Mouse (Mus musculus) C2C12 (cell line): ENCODE data around the gene Ap4b1. TPM values are rescaled to one million over a fixed set of nuclear protein-coding genes. Genes with fewer than 3 reads are reported as not detected.
"Not testable (repeated sequence)": the region's sequence is repeated elsewhere in the genome, so short reads cannot be mapped to it uniquely, and the experiment has no call there.

Source experiments
- H3K27me3 ChIP-seq: one replicate; pipeline ENCODE4 v1.6.1; 2011; ENCODE audit not compliant: control insufficient read depth, insufficient read depth, insufficient read length
- H3K36me3 ChIP-seq: one replicate; pipeline ENCODE4 v1.6.1; 2011; ENCODE audit not compliant: control insufficient read depth, insufficient read depth
- H3K4me3 ChIP-seq: one replicate; pipeline ENCODE4 v1.5.1; 2011; ENCODE audit warnings: mild to moderate bottlenecking, control low read depth; ENCODE audit not compliant: poor library complexity, insufficient read depth, severe bottlenecking
- H3K79me2 ChIP-seq: one replicate; pipeline ENCODE4 v1.6.1; 2011; ENCODE audit not compliant: control insufficient read depth, insufficient read depth
- H3K79me3 ChIP-seq: one replicate; pipeline ENCODE4 v1.6.1; 2011; ENCODE audit warnings: low read depth, control low read depth
- H3ac ChIP-seq: one replicate; pipeline ENCODE3; 2011; ENCODE audit warnings: low read depth; ENCODE audit not compliant: control insufficient read depth, insufficient read length
- CEBPB ChIP-seq: IDR thresholded peaks from one replicate; pipeline ENCODE4 v1.6.1; 2011; ENCODE audit warnings: low read depth, mild to moderate bottlenecking, control low read depth, moderate library complexity
- CTCF ChIP-seq: IDR thresholded peaks from one replicate; pipeline ENCODE4 v1.5.1; 2011; ENCODE audit not compliant: control insufficient read depth, insufficient read depth, insufficient read length
- FOSL1 ChIP-seq: IDR thresholded peaks from one replicate; pipeline ENCODE4 v1.8.0; 2011; ENCODE audit warnings: mild to moderate bottlenecking, low read length; ENCODE audit not compliant: poor library complexity, insufficient read depth, severe bottlenecking
- MAX ChIP-seq: IDR thresholded peaks from one replicate; pipeline ENCODE4 v1.6.1; 2011; ENCODE audit warnings: mild to moderate bottlenecking, control low read depth
- MYOD1 ChIP-seq: IDR thresholded peaks from one replicate; pipeline ENCODE4 v1.6.1; 2011; ENCODE audit warnings: low read depth; ENCODE audit not compliant: control insufficient read depth, insufficient read length
- MYOG ChIP-seq: IDR thresholded peaks from one replicate; pipeline ENCODE4 v1.6.1; 2011; ENCODE audit not compliant: control insufficient read depth, insufficient read length; ENCODE audit errors: extremely low read depth
- USF1 ChIP-seq: IDR thresholded peaks from one replicate; pipeline ENCODE4 v1.6.1; 2011; ENCODE audit warnings: low read depth, mild to moderate bottlenecking, control low read depth, moderate library complexity
- polyA plus RNA-seq: library from polyadenylated mRNA; unstranded; fragments of >200 nt; fragmentation: generic; extraction: Trizol; gene quantifications from one replicate; pipeline ENCODE4 v1.2.1, GENCODE M21; 2012; ENCODE audit warnings: missing spikeins

Ap4b1 gene
- polyA plus RNA-seq, 1 experiment = 8.8 TPM

GRCm38 (mm10) chr3:103791230-103792110 lies 17.9 kb upstream of the Ap4b1 start, which contains the start of gene Hipk1:
TSS of gene Hipk1 (minus strand) at chr3:103791563.
- no peaks in the 10 kb centered on the region for H3K27me3 ChIP-seq
- H3K4me3 ChIP-seq = peak within 1 kb of the TSS; percentile 86
- peaks cover 45% of the 10 kb centered on the region for H3K79me2 ChIP-seq
- peak within 1 kb of the TSS; percentile 85 for H3ac ChIP-seq
- no peaks in the 10 kb centered on the region for H3K36me3 ChIP-seq
- peaks cover 39% of the 10 kb centered on the region for H3K79me3 ChIP-seq
- TF ChIP-seq FOSL1 = no peak
- no peak for TF ChIP-seq CEBPB
- TF ChIP-seq MYOD1 = no peak
- no peak for TF ChIP-seq CTCF
- TF ChIP-seq USF1 = no peak
- TF ChIP-seq MYOG = no peak
- no peak for TF ChIP-seq MAX

- not testable (repeated sequence) for H3K4me3 ChIP-seq
Measured at GRCm38 (mm10) chr3:103792111-103792406, 17.3 kb upstream of the Ap4b1 start.

GRCm38 (mm10) chr3:103792566-103792965 lies 16.8 kb upstream of the Ap4b1 start:
- H3K4me3 ChIP-seq = no peak overlapping the region
- TF ChIP-seq MAX = no peak
- no peak for TF ChIP-seq MYOG
- TF ChIP-seq USF1 = no peak
- no peak for TF ChIP-seq CTCF
- TF ChIP-seq FOSL1 = no peak
- TF ChIP-seq MYOD1 = no peak
- TF ChIP-seq CEBPB = no peak
- no peak overlapping the region for H3ac ChIP-seq
- no peaks in the 10 kb centered on the region for H3K36me3 ChIP-seq
- H3K27me3 ChIP-seq = no peaks in the 10 kb centered on the region
- peaks cover 34% of the 10 kb centered on the region for H3K79me2 ChIP-seq
- peaks cover 28% of the 10 kb centered on the region for H3K79me3 ChIP-seq

More at GRCm38 (mm10) chr3:103792111-103792406, 17.3 kb upstream of the Ap4b1 start:
- not testable (repeated sequence) for H3ac ChIP-seq, H3K36me3 ChIP-seq, H3K27me3 ChIP-seq
- H3K79me2 ChIP-seq = peaks cover 40% of the 10 kb centered on the region
- H3K79me3 ChIP-seq = peaks cover 33% of the 10 kb centered on the region

GRCm38 (mm10) chr3:103796389-103796788 lies 12.9 kb upstream of the Ap4b1 start:
- H3K4me3 ChIP-seq = no peak overlapping the region
- H3K36me3 ChIP-seq = no peaks in the 10 kb centered on the region
- H3K79me3 ChIP-seq = no peaks in the 10 kb centered on the region
- H3K79me2 ChIP-seq = no peaks in the 10 kb centered on the region
- H3ac ChIP-seq = no peak overlapping the region
- no peaks in the 10 kb centered on the region for H3K27me3 ChIP-seq
- TF ChIP-seq MYOD1 (no peak), CEBPB (peak; percentile 29)

GRCm38 (mm10) chr3:103799507-103799906 lies 9.8 kb upstream of the Ap4b1 start:
- Histone ChIP-seq H3K36me3 (peaks cover 14% of the 10 kb centered on the region), H3K4me3 (no peak overlapping the region), H3K27me3 (no peaks in the 10 kb centered on the region), H3K79me2 (no peaks in the 10 kb centered on the region), H3K79me3 (no peaks in the 10 kb centered on the region), H3ac (no peak overlapping the region)
- no peak for TF ChIP-seq FOSL1
- TF ChIP-seq CEBPB = no peak
- no peak for TF ChIP-seq CTCF
- TF ChIP-seq MAX = no peak
- no peak for TF ChIP-seq USF1
- no peak for TF ChIP-seq MYOG
- TF ChIP-seq MYOD1 = no peak

GRCm38 (mm10) chr3:103801631-103802531 lies 7.4 kb upstream of the Ap4b1 start:
- Histone ChIP-seq H3K79me2 (no peaks in the 10 kb centered on the region), H3K36me3 (peaks cover 25% of the 10 kb centered on the region), H3ac (no peak overlapping the region), H3K4me3 (no peak overlapping the region), H3K79me3 (no peaks in the 10 kb centered on the region), H3K27me3 (no peaks in the 10 kb centered on the region)
- TF ChIP-seq CEBPB (no peak), MYOD1 (no peak), USF1 (no peak), MYOG (no peak), MAX (no peak), FOSL1 (no peak), CTCF (no peak)
